Mouse (Mus musculus) lung, postnatal 10 days (tissue): Measurements from ENCODE around the gene Cald1.

Source experiments
- DNase-seq: peaks from one replicate; pipeline ENCODE4 v3.0.0; 2021

Gene Cald1

DNA sequence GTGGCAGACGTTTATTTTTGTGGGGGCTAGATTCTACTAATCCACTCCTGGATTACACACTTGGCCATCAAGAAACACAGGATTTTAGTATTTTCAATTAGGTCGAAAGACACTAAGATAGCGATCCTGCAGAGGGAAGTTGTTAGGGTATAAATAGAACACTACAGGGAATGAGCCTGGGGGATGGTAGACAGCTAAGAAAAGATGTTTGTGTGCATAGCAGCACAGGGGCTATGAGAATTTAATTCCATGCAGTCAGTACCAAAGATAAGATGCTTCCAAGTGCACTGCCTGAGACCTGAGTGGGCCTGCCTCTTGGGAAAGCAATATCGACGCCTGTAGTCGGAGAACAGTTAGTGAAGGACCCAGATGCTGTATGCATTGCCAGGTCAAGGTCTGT is 172.2 kb downstream of the Cald1 start:
- DNase-seq = no peak

- no peak for DNase-seq
These were observed 178.1 kb downstream of the Cald1 start for GRCm38 (mm10) chr6:34776396-34776795.

DNA sequence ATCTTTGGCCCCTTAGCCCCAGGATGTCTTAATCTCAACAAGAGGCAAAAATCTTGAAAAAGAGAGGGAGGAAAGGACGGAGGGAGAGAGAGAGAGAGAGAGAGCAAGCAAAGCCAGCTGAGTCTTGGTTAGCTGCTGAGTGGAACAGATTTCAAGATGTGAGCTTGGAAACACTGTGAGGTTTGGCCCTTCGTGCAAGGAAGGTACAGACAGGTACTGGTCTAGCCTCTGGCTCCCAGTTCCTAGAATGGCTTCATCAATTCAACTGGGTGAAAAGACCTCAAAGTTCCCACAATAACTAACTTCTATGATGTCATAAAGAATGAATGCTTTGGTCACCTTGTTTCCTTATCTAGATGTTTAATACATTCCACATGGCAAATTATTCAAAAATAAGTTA is 178.8 kb downstream of the Cald1 start:
- DNase-seq = no peak

- no peak for DNase-seq
These were observed 179.8 kb downstream of the Cald1 start for GRCm38 (mm10) chr6:34777981-34778668.

DNA sequence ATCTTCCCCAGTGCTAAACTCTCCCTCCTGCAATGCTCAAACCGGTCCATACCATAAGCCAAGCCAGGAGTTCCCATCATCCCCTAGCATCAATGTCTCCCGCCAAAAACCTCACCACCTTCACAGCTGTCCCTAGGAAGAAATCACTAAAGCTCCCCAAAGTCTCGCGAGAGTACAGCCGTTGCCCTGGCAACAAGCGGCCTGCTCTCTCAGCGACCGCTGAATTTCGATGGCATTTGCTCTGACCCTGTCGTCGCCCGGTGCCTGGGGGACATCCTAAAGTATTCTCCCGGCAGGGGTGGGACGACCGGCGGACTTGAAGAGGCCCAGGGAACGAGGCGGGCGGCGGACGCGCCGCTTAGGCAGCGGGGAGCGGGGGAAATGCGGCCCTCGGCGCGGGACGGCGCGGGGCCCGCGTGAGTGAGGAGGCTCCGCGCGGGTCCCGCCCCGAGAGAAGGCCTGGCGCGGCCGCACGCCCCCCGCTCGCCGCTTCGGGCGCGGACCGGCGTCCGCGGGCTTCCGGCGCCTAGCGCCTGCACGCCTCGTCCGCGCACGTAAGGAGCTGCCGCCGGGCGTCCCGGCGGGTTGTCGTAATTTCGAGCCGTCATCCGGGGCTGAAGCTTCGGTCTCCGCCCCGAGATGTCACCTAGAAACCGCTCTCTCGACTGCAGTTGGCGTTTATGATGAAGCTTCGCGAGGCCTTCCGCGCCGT is 182.1 kb downstream of the Cald1 start, which contains the start of gene Agbl3:
TSS of gene Agbl3 (plus strand) at position 202 of the 712 bp plus-strand sequence.
- peak; percentile 97 for DNase-seq

GRCm38 (mm10) chr6:34780943-34781289 is 182.6 kb downstream of the Cald1 start:
- DNase-seq = no peak

- DNase-seq = no peak
These were observed 184.2 kb downstream of the Cald1 start for GRCm38 (mm10) chr6:34782493-34782892.

DNA sequence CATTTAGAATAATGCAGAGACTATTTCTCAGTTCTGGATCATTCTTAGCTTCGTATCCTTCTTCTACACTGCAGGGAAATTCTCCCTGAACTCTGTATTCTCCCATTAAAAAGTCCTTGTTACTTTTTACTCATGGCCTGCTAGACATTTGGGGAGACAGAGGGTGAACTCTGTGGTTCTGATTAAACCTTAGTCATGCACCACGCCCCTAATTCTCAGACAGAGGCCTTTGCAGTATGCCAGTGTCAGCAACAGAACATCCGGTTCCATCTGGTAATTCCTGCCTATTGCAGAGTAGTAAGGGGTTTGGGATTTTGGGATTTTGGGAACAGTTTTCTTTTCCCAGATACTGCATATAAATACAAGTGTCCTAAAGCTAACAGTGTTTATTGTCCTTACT is 198.6 kb downstream of the Cald1 start:
- DNase-seq = peak; percentile 55

DNA sequence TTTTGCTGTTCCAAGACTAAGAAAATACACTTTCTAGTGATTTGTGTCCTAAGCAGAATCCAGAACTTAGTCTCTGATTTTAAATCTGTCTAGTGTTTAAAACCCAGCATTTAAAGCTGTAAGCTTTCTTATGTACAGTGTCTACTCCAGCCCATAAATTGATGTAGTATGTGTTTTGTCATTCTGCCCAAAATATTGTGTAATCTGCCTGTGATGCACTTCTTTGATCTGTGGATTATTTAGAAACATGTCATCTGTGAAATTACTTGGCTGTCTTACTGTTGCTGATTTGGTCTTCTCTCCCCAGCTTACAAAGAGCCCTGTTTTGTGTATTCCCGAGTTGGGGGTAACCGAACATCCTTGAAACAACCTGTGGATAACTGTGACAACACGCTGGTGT is 199.6 kb downstream of the Cald1 start:
- DNase-seq = peak; percentile 64

- no peak for DNase-seq
These were observed 207.3 kb downstream of the Cald1 start for GRCm38 (mm10) chr6:34805582-34805981.

DNA sequence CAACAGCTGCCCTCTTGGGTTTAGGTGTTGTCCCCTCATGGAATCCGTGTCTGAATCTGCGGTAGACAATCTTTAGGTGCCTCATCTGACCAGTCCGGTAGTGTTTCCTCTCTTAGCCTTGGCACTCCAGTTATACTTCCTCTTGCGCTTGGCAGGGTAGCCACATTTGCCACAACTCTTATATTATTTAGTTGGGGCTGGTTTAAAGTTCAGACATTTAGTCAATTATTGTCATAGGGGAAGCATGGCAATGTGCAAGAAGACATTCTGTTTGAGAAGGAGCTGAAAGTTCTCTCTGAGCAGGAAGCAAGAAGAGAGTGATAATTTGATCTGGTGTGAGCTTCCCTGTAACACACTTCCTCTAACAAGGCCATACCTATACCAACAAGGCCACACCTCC is 212.4 kb downstream of the Cald1 start:
- DNase-seq = no peak

DNA sequence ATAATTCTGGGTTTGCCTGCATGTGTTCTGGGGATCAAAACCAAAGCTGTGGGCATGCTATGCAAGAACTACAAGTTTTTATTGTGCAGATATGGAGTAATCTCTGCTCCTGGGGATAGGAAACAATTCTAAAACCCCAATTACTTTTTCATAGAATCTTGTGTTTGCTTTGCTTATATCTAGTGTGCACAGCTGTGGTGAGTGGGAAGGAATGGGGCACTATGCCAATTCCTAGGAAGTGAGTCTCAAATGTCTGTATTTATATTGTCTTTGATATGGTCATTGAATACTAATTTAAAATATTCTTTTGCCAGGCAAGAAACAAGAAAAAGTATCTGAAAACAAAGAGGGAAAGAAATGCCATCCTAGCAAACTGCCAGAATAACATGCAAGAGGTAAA is 226.1 kb downstream of the Cald1 start:
- no peak for DNase-seq
